Mouse (Mus musculus) heart, embryonic 15.5 days (tissue): ENCODE data around the gene 4632433K11Rik. TPM values are rescaled to one million over a fixed set of nuclear protein-coding genes. Genes with fewer than 3 reads are reported as not detected.

Experiments
- ATAC-seq: fragments of 200-750 bp; cut with Nextera tagmentation; replicated peaks from 2 replicates; pipeline ENCODE4 v1.8.0; 2017; ENCODE audit warnings: low read depth, moderate TSS enrichment; ENCODE audit not compliant: insufficient number of reproducible peaks, insufficient read depth, low FRiP score
- H3K27ac ChIP-seq: fragments of 300-500 bp; sonication (generic); 2 replicates; pipeline ENCODE4 v1.5.1; 2015; ENCODE audit warnings: mild to moderate bottlenecking, inconsistent platforms
- H3K27me3 ChIP-seq: fragments of 300-500 bp; sonication (generic); 2 replicates; pipeline ENCODE4 v1.6.1; 2015; ENCODE audit warnings: inconsistent platforms
- H3K36me3 ChIP-seq: fragments of 300-500 bp; sonication (generic); 2 replicates; pipeline ENCODE4 v1.6.1; 2015; ENCODE audit warnings: mild to moderate bottlenecking, inconsistent platforms
- H3K4me1 ChIP-seq: fragments of 300-500 bp; sonication (generic); replicated peaks from 2 replicates; pipeline ENCODE4 v1.6.1; 2015; ENCODE audit warnings: inconsistent platforms
- H3K4me2 ChIP-seq: fragments of 300-500 bp; sonication (generic); 2 replicates; pipeline ENCODE4 v1.6.1; 2015; ENCODE audit warnings: inconsistent platforms, mild to moderate bottlenecking, moderate library complexity
- H3K4me3 ChIP-seq: fragments of 300-500 bp; sonication (generic); 2 replicates; pipeline ENCODE4 v1.5.1; 2015; ENCODE audit warnings: mild to moderate bottlenecking, inconsistent platforms
- H3K9ac ChIP-seq: fragments of 300-500 bp; sonication (generic); 2 replicates; pipeline ENCODE4 v1.6.1; 2015; ENCODE audit warnings: mild to moderate bottlenecking, inconsistent platforms
- H3K9me3 ChIP-seq: fragments of 300-500 bp; sonication (generic); replicated peaks from 2 replicates; pipeline ENCODE4 v1.6.1; 2016; ENCODE audit warnings: inconsistent platforms
- WGBS: fragments of 180-500 bp; shearing (Covaris S2); methylation state at CpG from one replicate; pipeline ENCODE4 v1.1.7; 2015; ENCODE audit warnings: mixed read lengths; 5-methylcytosine and 5-hydroxymethylcytosine counted together
- polyA plus RNA-seq: library from polyadenylated mRNA; unstranded; fragments of >200 nt; fragmentation: Nextera tagmentation; extraction: Ambion mirVana; gene quantifications from 2 replicates; pipeline ENCODE4 v1.2.1, GENCODE M21; 2015

Gene 4632433K11Rik
- polyA plus RNA-seq, 1 experiment from 2014 or later = not detected

DNA sequence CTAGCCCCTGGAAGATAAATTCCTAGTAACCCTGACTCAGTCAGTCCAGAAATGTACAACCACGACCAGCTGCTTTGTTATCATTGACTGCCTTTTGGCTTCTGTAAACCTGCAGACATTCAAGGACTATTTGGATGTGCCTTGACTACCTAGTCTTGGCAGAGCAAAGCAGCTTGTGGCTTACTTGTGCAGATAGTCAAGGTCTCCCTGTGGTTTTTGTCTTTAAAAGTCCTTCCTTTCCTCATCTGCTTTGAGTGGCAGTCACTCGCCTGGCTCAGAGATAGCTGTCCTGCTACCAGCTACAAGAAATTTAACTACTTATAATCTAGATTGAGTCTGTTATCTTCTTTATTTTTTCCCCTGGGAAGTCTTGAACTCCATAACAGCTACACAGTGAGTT lies 11.1 kb downstream of the 4632433K11Rik start:
- Histone ChIP-seq H3K9me3 (no peaks in the 10 kb centered on the region), H3K4me1 (no peaks in the 10 kb centered on the region), H3K4me2 (no peak overlapping the region), H3K36me3 (no peaks in the 10 kb centered on the region), H3K27ac (no peak overlapping the region), H3K9ac (no peak overlapping the region), H3K27me3 (no peaks in the 10 kb centered on the region), H3K4me3 (no peak overlapping the region)
- no peak for ATAC-seq
- WGBS = 51% methylated on average over 2 of the region's 2 CpGs

DNA sequence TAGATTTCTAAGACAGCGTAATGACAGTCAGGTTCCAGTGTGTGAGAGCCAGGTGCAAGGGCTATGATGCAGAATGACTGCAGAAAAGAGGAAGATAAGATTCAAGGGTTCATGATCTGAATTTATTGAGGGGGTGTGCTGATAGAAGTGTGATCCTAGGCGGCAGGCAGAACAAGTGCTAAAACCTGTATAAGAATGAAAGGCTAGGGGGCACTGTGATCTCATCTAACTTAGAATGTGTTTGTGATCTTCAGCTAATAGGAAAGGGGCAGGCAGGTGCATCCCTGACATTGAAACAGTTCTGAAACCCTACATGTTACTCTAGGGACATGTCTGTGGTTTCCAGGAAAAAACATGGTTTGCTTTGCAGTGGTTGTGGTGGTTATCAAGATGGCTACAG lies 12.2 kb downstream of the 4632433K11Rik start:
- Histone ChIP-seq H3K36me3 (no peaks in the 10 kb centered on the region), H3K9ac (no peak overlapping the region), H3K27ac (no peak overlapping the region), H3K4me1 (peaks cover 8% of the 10 kb centered on the region), H3K27me3 (no peaks in the 10 kb centered on the region), H3K4me3 (no peak overlapping the region), H3K4me2 (no peak overlapping the region), H3K9me3 (no peaks in the 10 kb centered on the region)
- no peak for ATAC-seq
- WGBS = 63% methylated on average over 2 of the region's 2 CpGs

DNA sequence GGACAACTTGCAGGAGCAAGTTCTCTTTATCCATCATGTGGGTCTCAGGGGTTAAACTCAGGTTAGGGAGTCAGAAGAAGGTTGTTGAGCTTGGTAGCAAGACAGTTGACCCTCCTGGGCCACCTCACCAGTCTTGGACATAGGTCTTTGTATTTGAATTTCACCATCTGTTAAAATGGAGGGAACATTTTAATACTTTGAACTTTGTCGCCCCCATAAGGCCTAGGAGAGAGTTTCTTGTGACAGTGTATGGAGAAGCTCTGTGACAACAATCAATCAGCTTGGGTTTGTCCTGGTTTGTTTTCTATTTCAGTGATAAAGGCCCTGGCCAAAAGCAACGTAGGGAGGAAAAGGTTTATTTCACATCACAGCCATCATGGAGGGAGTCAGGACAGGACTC lies 13.4 kb downstream of the 4632433K11Rik start:
- Histone ChIP-seq H3K27me3 (peaks cover 7% of the 10 kb centered on the region), H3K36me3 (no peaks in the 10 kb centered on the region), H3K9ac (no peak overlapping the region), H3K4me1 (peaks cover 15% of the 10 kb centered on the region), H3K27ac (no peak overlapping the region), H3K4me2 (no peak overlapping the region), H3K4me3 (no peak overlapping the region), H3K9me3 (no peaks in the 10 kb centered on the region)
- 15% methylated on average over 2 of the region's 2 CpGs for WGBS
- ATAC-seq = no peak

DNA sequence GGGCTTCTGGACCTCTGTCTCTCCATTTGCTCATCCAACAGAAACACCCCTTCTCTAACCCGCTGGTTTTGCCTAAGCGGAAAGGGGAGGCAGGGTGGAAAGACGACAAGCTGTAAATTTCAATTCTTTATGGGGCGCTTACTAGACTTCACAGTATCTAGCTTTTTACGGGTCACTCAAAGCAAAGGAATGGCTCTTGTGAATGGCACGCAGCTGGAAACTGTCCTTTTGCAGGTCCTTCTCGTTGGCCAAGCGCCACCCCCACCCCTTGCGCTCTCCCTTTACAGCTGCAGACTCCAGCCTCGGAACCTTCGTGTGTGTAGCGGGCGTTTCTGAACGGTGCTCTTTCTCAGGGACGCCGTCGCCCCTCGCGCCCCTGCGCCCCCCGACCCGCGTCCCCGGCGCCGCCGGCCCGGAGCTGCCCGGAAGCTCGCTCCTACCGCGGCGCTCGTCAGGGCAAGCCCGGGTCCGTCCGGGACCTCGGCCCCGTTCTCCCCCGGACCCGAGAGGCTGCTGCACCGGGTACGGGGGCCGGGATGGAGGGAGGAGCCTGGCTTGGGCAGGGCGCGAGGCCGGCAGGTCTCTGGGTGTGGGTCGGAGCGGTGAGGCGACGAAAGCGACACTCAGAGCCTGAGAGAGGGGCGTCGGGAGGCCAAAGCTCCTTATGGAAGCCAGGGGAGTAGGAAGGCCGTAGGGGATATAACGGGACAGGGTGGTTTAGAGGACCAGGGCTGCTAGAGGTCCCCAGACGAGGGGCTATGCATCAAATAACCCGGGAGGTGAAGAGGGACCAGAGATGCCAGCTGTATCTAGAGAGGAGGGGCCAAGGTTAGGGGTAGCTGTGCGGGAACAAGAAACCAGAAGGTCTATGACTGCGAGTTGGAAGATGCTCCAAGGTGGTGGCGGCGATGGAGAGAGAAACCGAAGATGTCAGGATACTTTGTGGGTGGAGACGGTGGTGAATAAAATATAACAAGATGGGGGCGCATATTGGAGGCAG lies 17.6 kb downstream of the 4632433K11Rik start, which contains the start of gene Zfp580:
TSS of gene Zfp580 (plus strand) at position 346 of the 1,000 bp plus-strand sequence.
- 2% methylated on average over 65 of the region's 65 CpGs for WGBS
- ATAC-seq = peak; percentile 77
- H3K27ac ChIP-seq = peak within 1 kb of the TSS; percentile 68
- peak within 1 kb of the TSS; percentile 82 for H3K9ac ChIP-seq
- H3K27me3 ChIP-seq = peaks cover 49% of the 10 kb centered on the region
- peak within 1 kb of the TSS; percentile 89 for H3K4me3 ChIP-seq
- peaks cover 33% of the 10 kb centered on the region for H3K4me1 ChIP-seq
- H3K4me2 ChIP-seq = peak within 1 kb of the TSS; percentile 96
- no peaks in the 10 kb centered on the region for H3K36me3 ChIP-seq
- H3K9me3 ChIP-seq = no peaks in the 10 kb centered on the region

DNA sequence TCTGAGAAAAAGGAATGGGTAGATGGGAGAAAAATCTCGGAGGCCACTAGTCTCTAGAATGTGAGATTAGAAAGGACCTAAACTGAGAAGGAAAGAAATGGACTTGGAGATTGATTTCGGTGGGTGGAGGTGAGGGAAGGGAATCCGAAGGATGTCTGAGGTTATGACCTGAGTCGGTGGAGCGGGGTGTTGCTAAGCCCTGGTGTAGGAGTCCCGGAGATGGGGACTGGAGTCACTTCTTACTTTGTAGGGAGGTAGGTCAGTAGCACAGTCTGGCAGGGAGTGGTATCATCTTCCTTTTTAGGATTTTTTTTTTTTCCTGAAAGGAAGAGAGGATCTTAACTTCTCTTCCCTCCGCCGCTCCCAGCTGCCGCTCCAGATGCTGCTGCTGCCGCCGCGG lies 18.5 kb downstream of the 4632433K11Rik start:
- no peaks in the 10 kb centered on the region for H3K9me3 ChIP-seq
- peak overlapping the region; percentile 89 for H3K4me3 ChIP-seq
- peak overlapping the region; percentile 53 for H3K9ac ChIP-seq
- peak overlapping the region; percentile 96 for H3K4me2 ChIP-seq
- peaks cover 40% of the 10 kb centered on the region for H3K4me1 ChIP-seq
- H3K27ac ChIP-seq = no peak overlapping the region
- peaks cover 59% of the 10 kb centered on the region for H3K27me3 ChIP-seq
- ATAC-seq = no peak
- 4% methylated on average over 12 of the region's 12 CpGs for WGBS
- no peaks in the 10 kb centered on the region for H3K36me3 ChIP-seq

DNA sequence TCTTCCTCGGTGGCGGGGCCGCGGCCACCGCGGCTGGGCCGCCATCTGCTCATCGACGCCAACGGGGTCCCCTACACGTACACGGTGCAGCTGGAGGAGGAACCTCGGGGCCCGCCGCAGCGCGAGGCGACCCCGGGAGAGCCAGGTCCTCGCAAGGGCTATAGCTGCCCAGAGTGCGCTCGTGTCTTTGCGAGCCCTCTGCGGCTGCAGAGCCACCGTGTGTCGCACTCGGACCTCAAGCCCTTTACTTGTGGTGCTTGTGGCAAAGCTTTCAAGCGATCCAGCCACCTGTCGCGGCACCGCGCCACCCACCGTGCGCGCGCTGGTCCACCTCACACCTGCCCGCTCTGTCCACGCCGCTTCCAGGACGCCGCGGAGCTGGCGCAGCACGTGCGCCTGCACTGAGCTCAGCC lies 19.0 kb downstream of the 4632433K11Rik start:
- peak overlapping the region; percentile 89 for H3K4me3 ChIP-seq
- H3K4me2 ChIP-seq = peak overlapping the region; percentile 96
- peak overlapping the region; percentile 53 for H3K9ac ChIP-seq
- no peaks in the 10 kb centered on the region for H3K9me3 ChIP-seq
- WGBS = 8% methylated on average over 41 of the region's 45 CpGs
- no peak overlapping the region for H3K27ac ChIP-seq
- no peaks in the 10 kb centered on the region for H3K36me3 ChIP-seq
- H3K4me1 ChIP-seq = peaks cover 40% of the 10 kb centered on the region
- H3K27me3 ChIP-seq = peaks cover 64% of the 10 kb centered on the region
- no peak for ATAC-seq

DNA sequence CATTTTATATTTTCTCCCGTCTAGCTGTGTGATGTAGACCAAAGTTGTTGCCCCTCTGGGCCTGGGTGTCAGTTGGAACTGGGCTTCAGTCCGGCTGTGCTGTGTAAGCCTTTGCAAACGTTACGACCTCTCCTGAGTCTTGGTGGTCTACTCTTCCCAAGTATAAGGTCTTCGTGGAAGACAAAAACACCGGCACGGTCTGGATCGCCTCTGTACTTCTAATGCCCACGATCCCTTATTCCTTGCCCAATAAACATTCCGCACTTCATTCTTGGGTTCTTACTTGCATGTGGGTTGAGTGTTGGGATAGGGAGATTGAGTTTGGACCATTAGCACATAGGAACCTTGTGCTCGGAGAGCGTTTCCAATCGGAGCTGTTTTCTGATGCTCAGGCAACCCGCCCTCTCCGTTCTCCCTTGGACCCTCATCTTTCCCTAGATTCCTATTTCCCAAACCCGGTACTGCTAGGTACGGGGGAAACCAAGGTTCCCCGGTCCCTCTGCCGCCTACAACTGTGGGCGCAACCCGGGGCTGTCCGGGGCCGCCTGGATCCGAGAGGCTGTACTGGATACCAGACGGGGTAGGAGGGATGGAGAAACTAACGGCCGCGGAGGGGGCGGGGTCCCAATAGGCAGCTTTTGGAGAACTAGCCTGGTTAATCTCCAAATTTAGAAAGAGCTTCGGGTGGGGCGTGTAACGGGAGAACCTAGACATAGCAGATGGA lies 19.7 kb downstream of the 4632433K11Rik start:
- H3K27ac ChIP-seq = no peak overlapping the region
- peaks cover 40% of the 10 kb centered on the region for H3K4me1 ChIP-seq
- WGBS = 9% methylated on average over 32 of the region's 32 CpGs
- no peaks in the 10 kb centered on the region for H3K9me3 ChIP-seq
- H3K36me3 ChIP-seq = no peaks in the 10 kb centered on the region
- peak overlapping the region; percentile 89 for H3K4me3 ChIP-seq
- H3K27me3 ChIP-seq = peaks cover 70% of the 10 kb centered on the region
- no peak overlapping the region for H3K9ac ChIP-seq
- peak overlapping the region; percentile 96 for H3K4me2 ChIP-seq
- ATAC-seq = no peak

DNA sequence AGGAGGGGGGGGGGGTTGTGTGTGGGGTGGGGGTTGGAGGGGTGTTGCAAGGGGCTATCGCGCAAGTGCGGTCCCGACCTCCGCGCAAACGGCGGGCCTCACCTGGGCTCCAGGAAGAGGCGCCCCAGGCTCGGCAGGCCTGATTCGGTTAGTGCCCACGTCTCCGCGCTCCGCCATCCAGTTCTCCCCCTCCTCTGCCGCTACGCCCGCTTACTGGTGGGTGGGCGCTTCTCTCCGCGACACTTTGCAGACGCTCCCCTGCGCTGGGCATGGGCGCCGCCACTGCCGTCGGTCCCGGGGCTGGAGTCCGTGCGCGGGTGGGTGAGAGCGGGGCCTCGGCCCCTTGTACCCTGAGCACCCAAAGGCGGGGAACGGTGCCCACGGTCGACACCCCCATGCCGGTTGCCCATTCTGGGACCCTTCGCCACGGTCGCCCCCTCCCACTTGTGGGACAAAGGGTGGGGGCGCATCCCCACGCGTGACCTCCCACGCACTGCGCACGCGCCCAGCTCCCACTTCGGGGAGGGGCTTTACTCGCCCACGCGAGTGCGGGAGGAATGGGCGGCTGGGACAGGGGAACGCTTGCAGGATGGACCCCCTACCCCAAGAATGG lies 22.8 kb downstream of the 4632433K11Rik start:
- Histone ChIP-seq H3K4me3 (peak overlapping the region; percentile 47), H3K4me2 (peak overlapping the region; percentile 66), H3K9ac (peak overlapping the region; percentile 57), H3K36me3 (no peaks in the 10 kb centered on the region), H3K9me3 (no peaks in the 10 kb centered on the region), H3K4me1 (peaks cover 42% of the 10 kb centered on the region), H3K27me3 (peaks cover 72% of the 10 kb centered on the region), H3K27ac (no peak overlapping the region)
- 4% methylated on average over 54 of the region's 55 CpGs for WGBS
- no peak for ATAC-seq

DNA sequence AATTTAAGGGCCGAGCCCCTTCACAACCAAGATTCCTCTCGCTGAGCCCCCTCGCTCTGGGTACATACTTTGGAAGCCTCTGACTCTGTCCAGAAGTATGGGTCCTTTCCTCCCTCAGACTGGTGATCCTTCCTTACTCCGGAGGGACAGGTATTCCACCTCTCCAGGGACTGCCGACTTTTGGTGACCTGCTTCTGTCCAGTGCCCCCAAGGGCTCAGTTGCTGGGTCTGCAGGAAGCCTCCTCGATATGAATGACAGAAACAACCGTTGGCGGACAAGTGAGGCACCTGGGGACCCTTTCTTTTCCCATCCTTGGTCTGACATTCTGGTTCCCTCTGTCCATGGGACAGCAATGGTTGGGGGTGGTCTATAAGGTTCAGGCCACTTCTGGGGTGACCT lies 23.5 kb downstream of the 4632433K11Rik start:
- H3K27me3 ChIP-seq = peaks cover 65% of the 10 kb centered on the region
- peaks cover 36% of the 10 kb centered on the region for H3K4me1 ChIP-seq
- H3K4me2 ChIP-seq = peak overlapping the region; percentile 66; the same call in 1 of the 2 replicates
- H3K27ac ChIP-seq = no peak overlapping the region
- H3K9ac ChIP-seq = no peak overlapping the region
- no peaks in the 10 kb centered on the region for H3K9me3 ChIP-seq
- WGBS = 25% methylated on average over 8 of the region's 8 CpGs
- no peak for ATAC-seq
- H3K4me3 ChIP-seq = peak overlapping the region; percentile 47; the same call in 1 of the 2 replicates
- H3K36me3 ChIP-seq = no peaks in the 10 kb centered on the region

DNA sequence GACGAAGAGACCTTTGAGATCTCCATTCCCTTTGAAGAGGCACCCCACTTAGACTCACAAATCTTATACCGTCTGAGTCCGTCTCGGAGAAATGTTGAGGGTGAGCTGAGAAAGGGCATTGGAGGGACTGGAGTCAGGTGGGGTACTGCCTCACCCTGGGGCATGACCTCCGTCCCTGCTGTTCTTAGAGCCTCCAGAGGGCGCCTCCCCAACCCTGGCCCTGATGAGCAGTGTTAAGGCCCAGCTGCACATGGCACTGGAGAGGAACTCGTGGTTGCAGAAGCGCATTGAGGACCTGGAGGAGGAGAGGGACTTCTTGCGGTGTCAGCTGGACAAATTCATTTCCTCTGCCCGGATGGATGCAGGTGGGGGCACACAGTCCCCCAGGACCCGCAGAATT lies 23.9 kb downstream of the 4632433K11Rik start:
- no peak overlapping the region for H3K4me2 ChIP-seq
- WGBS = 33% methylated on average over 11 of the region's 11 CpGs
- ATAC-seq = no peak
- peaks cover 32% of the 10 kb centered on the region for H3K4me1 ChIP-seq
- no peaks in the 10 kb centered on the region for H3K9me3 ChIP-seq
- peaks cover 61% of the 10 kb centered on the region for H3K27me3 ChIP-seq
- no peaks in the 10 kb centered on the region for H3K36me3 ChIP-seq
- 0 out of 2 replicates have a peak overlapping the region, but pooled peaks have one; percentile 47 for H3K4me3 ChIP-seq
- H3K9ac ChIP-seq = no peak overlapping the region
- H3K27ac ChIP-seq = no peak overlapping the region

DNA sequence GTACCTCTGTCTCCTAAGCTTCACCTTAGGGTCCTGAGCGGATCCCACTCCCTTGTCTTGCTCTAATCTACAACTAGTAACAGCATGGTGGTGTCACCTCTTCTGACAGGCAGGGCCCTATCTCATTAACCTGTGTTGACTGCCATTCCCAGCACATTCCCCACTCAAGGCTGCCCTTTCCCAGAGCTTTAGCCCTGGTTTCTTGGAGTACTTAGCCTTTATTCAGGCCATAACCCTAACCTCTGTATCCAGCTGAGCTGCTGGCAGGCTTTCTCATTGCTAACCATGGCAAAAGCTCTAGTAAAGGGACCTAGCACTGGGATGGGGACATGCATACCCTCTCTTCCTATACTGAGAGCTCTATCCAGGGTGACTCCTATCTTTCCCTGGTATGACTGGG lies 24.7 kb downstream of the 4632433K11Rik start:
- Histone ChIP-seq H3K27me3 (peaks cover 53% of the 10 kb centered on the region), H3K4me3 (no peak overlapping the region), H3K4me2 (no peak overlapping the region), H3K4me1 (peaks cover 30% of the 10 kb centered on the region), H3K27ac (no peak overlapping the region), H3K36me3 (no peaks in the 10 kb centered on the region), H3K9me3 (no peaks in the 10 kb centered on the region), H3K9ac (no peak overlapping the region)
- WGBS = 82% methylated on average over 1 of the region's 1 CpGs
- no peak for ATAC-seq
